Mouse (Mus musculus): ENCODE measurements around the gene Znrd1.
"Not testable (repeated sequence)": the region's sequence is repeated elsewhere in the genome, so short reads cannot be mapped to it uniquely, and the experiment has no call there.

Znrd1 gene

GRCm38 (mm10) chr17:36957999-36958743 is at the start of gene Znrd1, which contains the start of gene Znrd1as:
Znrd1 (minus strand) TSS chr17:36958559.
Znrd1as (plus strand) TSS chr17:36958592.
- DNase-seq (ENCODE audit: low spot score) = peak; percentile 95

DNA sequence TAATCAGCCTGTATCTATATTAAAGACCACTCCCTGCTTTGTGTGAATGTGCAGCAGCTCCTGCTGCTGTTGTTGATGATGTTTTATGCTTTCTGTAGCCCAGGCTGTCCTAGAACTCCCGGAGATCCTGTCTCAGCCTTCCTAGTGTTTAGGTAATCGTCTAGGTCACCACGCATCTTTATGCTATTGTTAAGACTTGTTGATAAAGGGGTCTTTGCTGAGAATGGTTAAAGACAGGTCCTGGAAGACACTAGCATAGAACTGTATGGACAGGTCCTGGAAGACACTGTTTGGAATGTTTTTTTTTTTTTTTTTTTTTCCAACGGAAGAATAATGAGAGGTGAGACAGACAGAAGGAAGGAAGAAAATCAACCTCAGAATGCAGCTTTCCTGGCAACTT is 45.0 kb upstream of the Znrd1 start:
- DNase-seq (ENCODE audit: low spot score) = no peak

DNA sequence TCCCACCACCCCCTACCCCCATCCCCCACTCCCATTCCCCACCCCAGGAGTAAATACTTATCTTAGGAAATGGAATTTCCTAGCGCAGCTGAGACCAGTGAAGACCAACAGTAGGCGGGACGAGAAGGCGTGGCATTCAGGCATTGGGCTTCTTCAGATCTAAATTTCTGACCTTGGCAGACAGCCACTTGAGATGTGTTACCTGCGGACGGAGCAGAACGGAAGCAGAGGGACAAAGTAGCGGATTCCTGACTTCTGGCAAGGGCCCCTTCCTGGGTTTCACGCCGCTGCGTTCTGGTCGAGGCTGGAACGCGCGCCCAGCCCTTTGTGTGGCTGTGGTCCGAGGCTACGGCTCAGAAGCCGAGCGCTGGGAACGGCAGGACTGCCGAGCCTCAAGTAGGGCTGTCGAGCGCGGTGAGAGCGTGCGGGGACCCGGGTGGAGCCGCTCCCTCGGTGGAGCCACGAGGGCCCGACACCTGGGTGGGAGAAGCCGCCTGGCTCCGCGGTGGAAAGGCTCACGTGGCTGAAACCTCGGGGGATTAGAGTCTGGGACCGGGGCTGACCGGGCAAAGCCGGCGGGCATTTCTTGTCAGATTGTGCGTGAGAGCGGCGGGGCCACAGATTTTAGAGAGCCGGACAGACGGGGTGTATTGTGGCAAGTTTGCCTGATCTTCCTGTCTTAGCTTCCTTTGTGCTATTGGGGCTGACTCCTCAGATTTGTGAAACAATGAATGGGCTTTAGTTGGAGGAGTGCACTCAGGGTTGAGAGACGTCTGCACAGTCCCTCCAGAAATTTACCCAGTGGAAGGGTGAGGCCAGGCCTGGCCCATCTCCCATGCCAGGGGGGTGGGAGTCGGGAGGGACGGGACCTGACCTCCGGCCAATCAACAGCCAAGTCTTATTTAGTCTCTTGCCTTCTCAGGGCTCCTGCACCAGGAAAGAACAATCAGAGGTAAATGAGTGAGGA is 44.3 kb upstream of the Znrd1 start:
- peak; percentile 74 for DNase-seq (ENCODE audit: low spot score)

DNA sequence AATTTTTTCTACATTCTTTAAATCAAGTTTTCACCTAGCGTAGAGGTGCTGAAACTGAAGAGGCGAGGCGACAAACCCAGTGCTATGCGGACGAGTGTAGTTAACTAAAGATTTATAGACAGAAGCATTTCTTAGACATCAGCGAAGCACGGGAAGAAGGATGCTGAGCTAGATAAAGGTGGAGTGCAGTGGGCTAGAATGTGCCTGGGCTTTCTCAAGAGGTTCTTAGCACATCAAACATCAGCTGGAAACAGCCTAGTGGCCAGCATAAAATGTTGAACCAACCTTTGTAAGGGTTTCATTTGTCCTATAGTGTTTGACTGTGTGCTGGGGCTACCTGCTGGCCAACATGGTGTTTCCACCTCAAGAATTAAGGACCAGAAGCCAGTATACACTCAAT is 42.5 kb upstream of the Znrd1 start, which contains the start of gene Zfp57:
Zfp57 (plus strand) TSS at position 301 of the 400 bp plus-strand sequence.
- DNase-seq (ENCODE audit: low spot score) = no peak

DNA sequence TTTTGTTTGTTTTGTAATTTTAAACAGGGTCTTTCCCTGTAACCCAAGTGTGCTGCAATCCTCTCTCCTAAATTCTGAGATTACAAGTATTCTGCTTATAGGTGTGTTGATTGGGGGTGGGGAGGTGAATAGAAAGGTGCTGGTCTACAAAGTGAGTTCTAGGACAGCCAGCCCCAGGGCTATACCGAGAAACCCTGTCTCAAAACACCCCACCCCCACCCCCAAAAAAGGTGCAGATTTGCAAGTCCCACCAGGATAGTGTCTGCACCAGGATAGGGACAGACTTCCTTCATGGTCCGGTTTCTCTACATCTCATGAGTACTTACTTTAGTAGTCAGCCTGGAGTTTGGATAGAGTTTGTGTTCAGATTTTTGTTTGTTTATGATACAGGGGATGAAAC is 40.1 kb upstream of the Znrd1 start:
- DNase-seq (ENCODE audit: low spot score) = no peak

DNA sequence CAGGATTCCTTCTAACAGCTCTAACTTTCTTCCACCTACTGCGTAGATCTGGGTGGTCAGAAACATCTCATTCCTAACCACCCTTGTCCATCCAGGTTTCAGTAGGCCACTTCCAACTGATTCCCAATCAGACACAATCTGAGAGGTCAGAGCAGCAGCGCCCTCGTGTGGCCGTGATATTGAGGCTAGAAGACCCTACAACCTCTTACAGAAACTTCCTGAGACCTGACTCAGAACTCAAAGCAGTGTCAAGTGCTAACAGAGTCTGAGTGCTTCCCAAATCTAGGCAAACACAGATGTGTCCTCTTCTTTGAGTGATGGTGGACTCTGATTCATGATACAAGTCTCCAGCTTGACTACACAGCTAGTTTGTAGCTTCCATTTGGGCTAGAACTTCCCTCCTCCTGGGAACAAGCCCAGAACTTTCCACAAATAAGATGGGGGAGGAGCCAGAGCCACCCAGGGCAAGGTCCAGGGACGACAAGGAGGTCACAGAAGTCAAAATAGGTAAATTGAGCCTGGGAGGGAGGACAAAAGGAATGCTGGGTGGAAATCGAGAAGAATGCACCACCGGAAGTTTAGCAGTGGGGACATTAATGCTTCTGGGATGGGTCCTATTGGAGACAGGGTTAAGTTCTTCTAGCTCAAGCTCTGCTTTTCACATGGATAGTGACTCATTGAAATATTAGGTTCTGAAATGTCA is 38.8 kb upstream of the Znrd1 start:
- DNase-seq (ENCODE audit: low spot score) = peak; percentile 89

- no peak for DNase-seq (ENCODE audit: low spot score)
These were observed 37.1 kb upstream of the Znrd1 start for GRCm38 (mm10) chr17:36995448-36995847.

- no peak for DNase-seq (ENCODE audit: low spot score)
These were observed 36.2 kb upstream of the Znrd1 start for GRCm38 (mm10) chr17:36994528-36994927.

- no peak for DNase-seq (ENCODE audit: low spot score)
These were observed 35.5 kb upstream of the Znrd1 start for GRCm38 (mm10) chr17:36993770-36994325.

- no peak for DNase-seq (ENCODE audit: low spot score)
These were observed 34.2 kb upstream of the Znrd1 start for GRCm38 (mm10) chr17:36992336-36993104.

- DNase-seq (ENCODE audit: low spot score) = not testable (repeated sequence)
These were observed 32.3 kb upstream of the Znrd1 start for GRCm38 (mm10) chr17:36990630-36991029.

GRCm38 (mm10) chr17:36989437-36989836 is 31.1 kb upstream of the Znrd1 start, which contains the start of gene H2-M5:
H2-M5 (minus strand) TSS chr17:36989537.
- no peak for DNase-seq (ENCODE audit: low spot score)

GRCm38 (mm10) chr17:36988475-36988874 is 30.1 kb upstream of the Znrd1 start:
- DNase-seq (ENCODE audit: low spot score) = no peak

GRCm38 (mm10) chr17:36982253-36983155 is 24.1 kb upstream of the Znrd1 start:
- no peak for DNase-seq (ENCODE audit: low spot score)

GRCm38 (mm10) chr17:36981845-36982244 is 23.5 kb upstream of the Znrd1 start:
- DNase-seq (ENCODE audit: low spot score) = no peak

DNA sequence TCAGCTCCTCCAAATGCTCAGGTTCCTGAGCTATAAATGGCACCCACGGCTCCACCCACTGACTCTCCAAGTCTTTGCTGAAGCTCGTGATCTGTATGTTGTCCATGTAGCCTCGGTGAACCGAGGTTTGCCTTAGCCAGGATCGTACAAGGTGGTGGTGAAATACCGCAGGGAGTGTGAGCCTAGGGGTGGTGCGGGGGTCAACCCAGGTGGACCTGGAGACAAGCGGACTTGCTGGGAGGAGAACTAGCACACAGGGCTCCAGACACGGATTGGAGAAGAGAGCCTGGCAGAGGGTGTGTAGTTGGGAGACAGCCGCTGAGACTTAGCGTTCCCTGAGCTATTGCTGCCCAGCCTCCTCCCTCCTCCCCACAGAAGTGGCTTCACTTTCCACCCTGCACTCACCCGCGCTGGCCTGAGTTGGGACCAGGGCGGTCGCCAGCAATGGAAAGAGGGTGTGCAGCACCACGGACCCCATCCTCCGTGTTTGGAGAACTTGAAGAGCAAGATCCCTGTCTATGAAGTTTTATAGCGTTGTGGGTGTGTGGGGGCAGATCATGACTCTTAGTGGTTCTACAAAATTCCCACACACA is 23.0 kb upstream of the Znrd1 start, which contains the start of gene 2410137M14Rik:
2410137M14Rik (minus strand) TSS at position 17 of the 593 bp plus-strand sequence.
- DNase-seq (ENCODE audit: low spot score) = no peak

DNA sequence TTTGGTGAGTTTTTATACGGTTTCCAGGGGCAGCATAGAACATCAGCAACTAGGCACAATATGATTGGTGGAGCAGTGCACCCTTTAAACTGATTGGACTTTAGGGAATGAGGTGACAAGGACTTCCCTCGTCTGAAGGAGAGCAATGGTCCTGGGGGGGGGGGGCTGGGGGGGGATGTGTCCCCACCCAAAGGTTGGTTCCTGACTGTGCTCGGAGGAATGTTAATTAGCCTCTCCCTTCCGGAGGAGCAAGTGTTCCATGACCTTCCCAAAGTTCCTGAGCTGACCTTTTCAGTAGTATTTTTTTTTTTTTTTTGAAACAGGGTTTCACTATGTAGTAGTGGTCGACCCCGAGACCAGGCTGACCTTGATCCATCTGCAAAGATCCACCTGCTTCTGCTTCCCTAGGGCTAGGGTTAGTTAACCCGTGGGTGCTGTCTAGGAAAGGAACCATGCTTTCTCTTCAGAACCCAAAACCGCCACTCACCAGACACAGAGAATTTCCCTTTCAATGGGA is 15.0 kb upstream of the Znrd1 start:
- no peak for DNase-seq (ENCODE audit: low spot score)

DNA sequence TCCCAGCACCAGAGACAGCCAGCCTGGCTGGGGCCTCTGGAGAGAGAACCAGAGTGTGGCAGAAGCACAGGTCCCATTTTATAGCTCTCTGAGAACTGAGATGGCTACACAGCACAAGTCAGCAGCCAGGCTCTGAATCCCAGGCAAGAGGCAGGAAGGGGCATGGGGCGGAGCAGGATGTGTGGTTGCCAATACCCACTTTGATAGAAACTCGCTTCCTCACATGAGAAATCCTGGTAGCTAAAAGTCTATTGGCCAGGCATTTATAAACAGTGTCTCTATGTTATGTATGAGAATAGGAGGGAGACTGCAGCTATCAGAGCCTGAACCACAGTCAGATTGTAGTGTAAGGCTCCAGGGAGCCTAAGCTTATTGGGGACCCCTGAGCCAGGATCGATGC is 14.4 kb upstream of the Znrd1 start:
- DNase-seq (ENCODE audit: low spot score) = no peak

DNA sequence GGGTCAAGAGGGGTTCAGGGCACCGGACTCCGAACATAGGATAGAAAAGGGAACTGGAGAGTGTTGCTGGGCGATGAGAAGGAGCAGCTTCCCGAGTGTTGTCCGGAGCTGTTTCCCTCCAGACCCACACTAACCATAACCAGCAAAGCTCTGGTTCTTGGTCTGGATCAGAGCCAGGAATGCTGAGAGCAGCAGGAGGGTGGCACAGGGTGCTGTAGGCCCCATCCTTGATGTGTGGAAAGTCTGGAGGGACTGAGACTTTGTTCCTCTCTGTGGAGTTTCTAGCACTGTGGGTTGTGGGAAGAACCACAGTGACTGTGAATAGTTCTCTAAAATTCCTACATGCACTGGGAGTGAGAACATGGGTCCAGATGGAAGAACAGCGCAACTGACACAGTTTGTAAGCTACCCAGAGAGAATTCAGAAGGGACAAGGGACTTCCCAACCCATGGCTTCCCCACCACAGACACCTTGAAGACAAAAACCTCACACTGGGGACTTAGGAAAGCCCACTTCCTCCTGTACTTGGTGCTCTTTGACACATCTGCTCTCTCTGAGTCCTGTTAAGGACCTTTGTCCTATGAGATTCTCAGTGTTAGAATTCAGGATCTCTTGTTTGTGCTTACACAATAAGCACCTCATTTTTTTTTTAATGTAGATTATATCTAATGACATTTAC is 13.0 kb upstream of the Znrd1 start:
- DNase-seq (ENCODE audit: low spot score) = no peak

All from urinary bladder, postnatal 14 days (tissue).